Mouse (Mus musculus): ENCODE results near the gene Tnnc2. TPM values are rescaled to one million over a fixed set of nuclear protein-coding genes. Genes with fewer than 3 reads are reported as not detected.

The Tnnc2 gene
- 0.68 and 44.8 TPM in 2 replicates for polyA plus RNA-seq (2015; fragmentation: Nextera tagmentation; extraction: Ambion mirVana)

GRCm38 (mm10) chr2:164779481-164780086, at the start of gene Tnnc2:
Tnnc2 (minus strand) TSS chr2:164779967.
- Histone ChIP-seq H3K4me1 (ENCODE audit: control insufficient read depth, insufficient read depth, low read depth, low read length) (no peaks in the 10 kb centered on the region), H3K27ac (ENCODE audit: low read depth, low read length) (no peak within 1 kb of the TSS), H3K4me2 (ENCODE audit: low read length) (no peak within 1 kb of the TSS), H3K4me3 (ENCODE audit: low read length) (no peak within 1 kb of the TSS), H3K9me3 (ENCODE audit: control insufficient read depth, low read length) (no peaks in the 10 kb centered on the region), H3K27me3 (replicated peaks; ENCODE audit: control insufficient read depth, insufficient read depth, low read length) (no peaks in the 10 kb centered on the region), H3K36me3 (ENCODE audit: control insufficient read depth, insufficient read depth, low read length) (no peaks in the 10 kb centered on the region), H3K9ac (ENCODE audit: low read depth, low read length) (no peak within 1 kb of the TSS)
- 70% methylated on average over 8 of the region's 8 CpGs for WGBS
- ATAC-seq = no peak

- Histone ChIP-seq H3K27ac (ENCODE audit: low read depth, low read length) (no peak overlapping the region), H3K9ac (ENCODE audit: low read depth, low read length) (no peak overlapping the region), H3K36me3 (ENCODE audit: control insufficient read depth, insufficient read depth, low read length) (peaks cover 20% of the 10 kb centered on the region), H3K27me3 (replicated peaks; ENCODE audit: control insufficient read depth, insufficient read depth, low read length) (no peaks in the 10 kb centered on the region), H3K9me3 (ENCODE audit: control insufficient read depth, low read length) (no peaks in the 10 kb centered on the region), H3K4me2 (ENCODE audit: low read length) (no peak overlapping the region), H3K4me1 (ENCODE audit: control insufficient read depth, insufficient read depth, low read depth, low read length) (peaks cover 8% of the 10 kb centered on the region), H3K4me3 (ENCODE audit: low read length) (no peak overlapping the region)
- WGBS = 100% methylated on average over 1 of the region's 1 CpGs
- no peak for ATAC-seq
Observed at GRCm38 (mm10) chr2:164829090-164829489, 49.3 kb upstream of the Tnnc2 start.

- Histone ChIP-seq H3K9ac (ENCODE audit: low read depth, low read length) (no peak within 1 kb of the TSS), H3K9me3 (ENCODE audit: control insufficient read depth, low read length) (no peaks in the 10 kb centered on the region)
- no peak for ATAC-seq
Observed at GRCm38 (mm10) chr2:164828437-164828836, 48.7 kb upstream of the Tnnc2 start, which contains the start of gene Spata25. Spata25 (minus strand) TSS chr2:164828537.

GRCm38 (mm10) chr2:164827146-164827850, 47.5 kb upstream of the Tnnc2 start:
- Histone ChIP-seq H3K4me2 (ENCODE audit: low read length) (no peak overlapping the region), H3K4me3 (ENCODE audit: low read length) (no peak overlapping the region), H3K4me1 (ENCODE audit: control insufficient read depth, insufficient read depth, low read depth, low read length) (peaks cover 7% of the 10 kb centered on the region), H3K36me3 (ENCODE audit: control insufficient read depth, insufficient read depth, low read length) (peaks cover 20% of the 10 kb centered on the region), H3K9me3 (ENCODE audit: control insufficient read depth, low read length) (no peaks in the 10 kb centered on the region), H3K27me3 (replicated peaks; ENCODE audit: control insufficient read depth, insufficient read depth, low read length) (no peaks in the 10 kb centered on the region), H3K27ac (ENCODE audit: low read depth, low read length) (no peak overlapping the region), H3K9ac (ENCODE audit: low read depth, low read length) (no peak overlapping the region)
- 85% methylated on average over 16 of the region's 16 CpGs for WGBS
- no peak for ATAC-seq

More at GRCm38 (mm10) chr2:164828437-164828836, 48.7 kb upstream of the Tnnc2 start, which contains the start of gene Spata25:
- peaks cover 11% of the 10 kb centered on the region for H3K4me1 ChIP-seq (ENCODE audit: control insufficient read depth, insufficient read depth, low read depth, low read length)
- no peak within 1 kb of the TSS for H3K27ac ChIP-seq (ENCODE audit: low read depth, low read length)
- H3K4me2 ChIP-seq (ENCODE audit: low read length) = no peak within 1 kb of the TSS
- WGBS = 88% methylated on average over 6 of the region's 6 CpGs
- H3K36me3 ChIP-seq (ENCODE audit: control insufficient read depth, insufficient read depth, low read length) = peaks cover 20% of the 10 kb centered on the region
- no peaks in the 10 kb centered on the region for H3K27me3 ChIP-seq (replicated peaks; ENCODE audit: control insufficient read depth, insufficient read depth, low read length)
- no peak within 1 kb of the TSS for H3K4me3 ChIP-seq (ENCODE audit: low read length)

GRCm38 (mm10) chr2:164825521-164825920, 45.8 kb upstream of the Tnnc2 start:
- WGBS = 94% methylated on average over 17 of the region's 17 CpGs
- no peaks in the 10 kb centered on the region for H3K9me3 ChIP-seq (ENCODE audit: control insufficient read depth, low read length)
- H3K36me3 ChIP-seq (ENCODE audit: control insufficient read depth, insufficient read depth, low read length) = peaks cover 23% of the 10 kb centered on the region
- H3K9ac ChIP-seq (ENCODE audit: low read depth, low read length) = no peak overlapping the region
- H3K27me3 ChIP-seq (replicated peaks; ENCODE audit: control insufficient read depth, insufficient read depth, low read length) = no peaks in the 10 kb centered on the region
- no peak overlapping the region for H3K27ac ChIP-seq (ENCODE audit: low read depth, low read length)
- peaks cover 9% of the 10 kb centered on the region for H3K4me1 ChIP-seq (ENCODE audit: control insufficient read depth, insufficient read depth, low read depth, low read length)
- no peak for ATAC-seq
- H3K4me2 ChIP-seq (ENCODE audit: low read length) = no peak overlapping the region
- H3K4me3 ChIP-seq (ENCODE audit: low read length) = no peak overlapping the region

GRCm38 (mm10) chr2:164823969-164824368, 44.2 kb upstream of the Tnnc2 start:
- Histone ChIP-seq H3K27me3 (replicated peaks; ENCODE audit: control insufficient read depth, insufficient read depth, low read length) (no peaks in the 10 kb centered on the region), H3K4me2 (ENCODE audit: low read length) (peak overlapping the region; percentile 67), H3K4me1 (ENCODE audit: control insufficient read depth, insufficient read depth, low read depth, low read length) (peaks cover 9% of the 10 kb centered on the region), H3K9ac (ENCODE audit: low read depth, low read length) (no peak overlapping the region), H3K27ac (ENCODE audit: low read depth, low read length) (no peak overlapping the region), H3K36me3 (ENCODE audit: control insufficient read depth, insufficient read depth, low read length) (peaks cover 23% of the 10 kb centered on the region), H3K9me3 (ENCODE audit: control insufficient read depth, low read length) (no peaks in the 10 kb centered on the region), H3K4me3 (ENCODE audit: low read length) (no peak overlapping the region)
- 93% methylated on average over 4 of the region's 4 CpGs for WGBS
- no peak for ATAC-seq

- H3K36me3 ChIP-seq (ENCODE audit: control insufficient read depth, insufficient read depth, low read length) = peaks cover 23% of the 10 kb centered on the region
- peak overlapping the region; percentile 86 for H3K9ac ChIP-seq (ENCODE audit: low read depth, low read length)
- H3K4me3 ChIP-seq (ENCODE audit: low read length) = peak overlapping the region; percentile 83
- H3K9me3 ChIP-seq (ENCODE audit: control insufficient read depth, low read length) = no peaks in the 10 kb centered on the region
- peaks cover 9% of the 10 kb centered on the region for H3K4me1 ChIP-seq (ENCODE audit: control insufficient read depth, insufficient read depth, low read depth, low read length)
- H3K4me2 ChIP-seq (ENCODE audit: low read length) = peak overlapping the region; percentile 67
- peak overlapping the region; percentile 95 for H3K27ac ChIP-seq (ENCODE audit: low read depth, low read length)
- H3K27me3 ChIP-seq (replicated peaks; ENCODE audit: control insufficient read depth, insufficient read depth, low read length) = no peaks in the 10 kb centered on the region
- peak; percentile 46 for ATAC-seq
- WGBS = 3% methylated on average over 10 of the region's 10 CpGs
Observed at GRCm38 (mm10) chr2:164823181-164823585, 43.4 kb upstream of the Tnnc2 start.

- Histone ChIP-seq H3K27me3 (replicated peaks; ENCODE audit: control insufficient read depth, insufficient read depth, low read length) (no peaks in the 10 kb centered on the region), H3K4me2 (ENCODE audit: low read length) (peak within 1 kb of the TSS; percentile 67), H3K4me1 (ENCODE audit: control insufficient read depth, insufficient read depth, low read depth, low read length) (peaks cover 9% of the 10 kb centered on the region), H3K4me3 (ENCODE audit: low read length) (peak within 1 kb of the TSS; percentile 83), H3K9ac (ENCODE audit: low read depth, low read length) (peak within 1 kb of the TSS; percentile 86), H3K27ac (ENCODE audit: low read depth, low read length) (peak within 1 kb of the TSS; percentile 95), H3K9me3 (ENCODE audit: control insufficient read depth, low read length) (no peaks in the 10 kb centered on the region), H3K36me3 (ENCODE audit: control insufficient read depth, insufficient read depth, low read length) (peaks cover 20% of the 10 kb centered on the region)
- under 1% methylated on average over 32 of the region's 32 CpGs for WGBS
- peak; percentile 100 for ATAC-seq
Observed at GRCm38 (mm10) chr2:164822636-164823165, 42.9 kb upstream of the Tnnc2 start, which contains the start of gene Zswim1. Zswim1 (plus strand) TSS chr2:164822686.

- WGBS = 77% methylated on average over 6 of the region's 6 CpGs
- no peak overlapping the region for H3K9ac ChIP-seq (ENCODE audit: low read depth, low read length)
- H3K36me3 ChIP-seq (ENCODE audit: control insufficient read depth, insufficient read depth, low read length) = peaks cover 15% of the 10 kb centered on the region
- no peak overlapping the region for H3K27ac ChIP-seq (ENCODE audit: low read depth, low read length)
- no peak for ATAC-seq
- no peak overlapping the region for H3K4me2 ChIP-seq (ENCODE audit: low read length)
- no peaks in the 10 kb centered on the region for H3K27me3 ChIP-seq (replicated peaks; ENCODE audit: control insufficient read depth, insufficient read depth, low read length)
- H3K4me3 ChIP-seq (ENCODE audit: low read length) = no peak overlapping the region
- no peaks in the 10 kb centered on the region for H3K9me3 ChIP-seq (ENCODE audit: control insufficient read depth, low read length)
- peaks cover 9% of the 10 kb centered on the region for H3K4me1 ChIP-seq (ENCODE audit: control insufficient read depth, insufficient read depth, low read depth, low read length)
Observed at GRCm38 (mm10) chr2:164821060-164821459, 41.3 kb upstream of the Tnnc2 start.

Data from hindbrain, embryonic 16.5 days (tissue).